Mouse (Mus musculus) ES-E14 (cell line): ENCODE results near the gene Gen1. TPM values are rescaled to one million over a fixed set of nuclear protein-coding genes. Genes with fewer than 3 reads are reported as not detected.

Experiments
- DNase-seq: peaks from one replicate; pipeline ENCODE4 v3.0.0-alpha.2; 2013; ENCODE audit warnings: low read depth, low spot score
- H3K27ac ChIP-seq: 2 replicates; pipeline ENCODE4 v1.5.1; 2012; ENCODE audit warnings: low read depth, mild to moderate bottlenecking, low read length, moderate library complexity, mixed read lengths; ENCODE audit not compliant: poor library complexity, insufficient read depth, severe bottlenecking
- H3K36me3 ChIP-seq: 2 replicates; pipeline ENCODE4 v1.6.1; 2012; ENCODE audit warnings: mild to moderate bottlenecking, low read length, moderate library complexity, mixed read lengths; ENCODE audit not compliant: control insufficient read depth, poor library complexity, insufficient read depth, severe bottlenecking
- H3K4me1 ChIP-seq, 2 experiments: fragments of 150-350 bp in 1 of 2; sonication (generic) in 1 of 2; 2 replicates each; pipeline ENCODE4 v1.6.1; 2012; ENCODE audit warnings: low read length in 2 of 2, mild to moderate bottlenecking in 1 of 2, mixed read lengths in 1 of 2; ENCODE audit not compliant: control insufficient read depth in 2 of 2, insufficient read depth in 2 of 2, poor library complexity in 1 of 2
- H3K4me3 ChIP-seq, 2 experiments: fragments of 150-350 bp in 1 of 2; sonication (generic) in 1 of 2; 2 replicates each; pipeline ENCODE4 v1.5.1; 2012; ENCODE audit warnings: low read length in 2 of 2, low read depth in 1 of 2, mild to moderate bottlenecking in 1 of 2, mixed read lengths in 1 of 2; ENCODE audit not compliant: insufficient read depth in 1 of 2, poor library complexity in 1 of 2, severe bottlenecking in 1 of 2
- H3K9ac ChIP-seq: 2 replicates; pipeline ENCODE4 v1.6.1; 2012; ENCODE audit warnings: low read depth, mild to moderate bottlenecking, low read length, mixed read lengths; ENCODE audit not compliant: poor library complexity, insufficient read depth, severe bottlenecking
- H3K9me3 ChIP-seq: fragments of 150-350 bp; sonication (generic); 2 replicates; pipeline ENCODE4 v1.6.1; 2012; ENCODE audit warnings: low read depth, mild to moderate bottlenecking, low read length; ENCODE audit not compliant: control insufficient read depth, insufficient read depth
- CHD2 ChIP-seq: IDR thresholded peaks from 2 replicates; pipeline ENCODE4 v1.6.1; 2014; ENCODE audit warnings: mild to moderate bottlenecking, low read depth, low read length, inconsistent platforms
- HCFC1 ChIP-seq: IDR thresholded peaks from 2 replicates; pipeline ENCODE4 v1.6.1; 2012; ENCODE audit warnings: low read length, inconsistent platforms, borderline replicate concordance; ENCODE audit not compliant: insufficient read depth
- MAFK ChIP-seq: IDR thresholded peaks from 2 replicates; pipeline ENCODE4 v1.6.1; 2014; ENCODE audit warnings: mild to moderate bottlenecking, low read depth, low read length, inconsistent platforms; ENCODE audit not compliant: insufficient read depth
- ZC3H11A ChIP-seq: IDR thresholded peaks from 2 replicates; pipeline ENCODE4 v1.6.1; 2012; ENCODE audit warnings: low read depth, mild to moderate bottlenecking, inconsistent platforms, low read length, borderline replicate concordance
- ZNF384 ChIP-seq: IDR thresholded peaks from 2 replicates; pipeline ENCODE4 v1.6.1; 2012; ENCODE audit warnings: low read depth, low read length, inconsistent platforms
- in situ Hi-C, 2 experiments: fragments of 600-800 bp; cut with MboI; formaldehyde crosslinking; loops; one replicate each; pipeline ENCODE4 v1.15.1; 2025; ENCODE audit warnings: low sequenced_read_pairs in 2 of 2, inconsistent platforms in 1 of 2; ENCODE audit not compliant: unreplicated experiment in 2 of 2
- total RNA-seq: library from RNA; depleted of rRNA; stranded (reverse); fragments of 300-350 nt; gene quantifications from 2 replicates; pipeline ENCODE4 v1.2.3, GENCODE M21; 2012

Gen1 gene
- total RNA-seq, 1 experiment = 23.4 TPM

- no peaks in the 10 kb centered on the region for H3K9me3 ChIP-seq
- no peak for DNase-seq
- H3K4me3 ChIP-seq = no peak overlapping the region
- in situ Hi-C loops = loop anchor here in 1 of 2 experiments (25.0 kb wide), 1 partner anchor 1960 kb away; the partner anchor contains the start of gene Ddx1
- no peak overlapping the region for H3K27ac ChIP-seq
- no peak overlapping the region for H3K9ac ChIP-seq
- TF ChIP-seq ZC3H11A (no peak), CHD2 (no peak), HCFC1 (no peak), ZNF384 (no peak), MAFK (no peak)
- H3K4me1 ChIP-seq = no peaks in the 10 kb centered on the region
- H3K36me3 ChIP-seq = peaks cover 2% of the 10 kb centered on the region
Measured at GRCm38 (mm10) chr12:11277207-11277606, 11.6 kb upstream of the Gen1 start.

- in situ Hi-C loops = loop anchor here in 1 of 2 experiments (25.0 kb wide), 1 partner anchor 1961 kb away; the partner anchor contains the start of gene Ddx1
- DNase-seq = no peak
- H3K27ac ChIP-seq = no peak overlapping the region
- no peak overlapping the region for H3K4me3 ChIP-seq
- no peaks in the 10 kb centered on the region for H3K9me3 ChIP-seq
- H3K36me3 ChIP-seq = peaks cover 2% of the 10 kb centered on the region
- TF ChIP-seq MAFK (no peak), ZC3H11A (no peak), CHD2 (no peak), ZNF384 (no peak), HCFC1 (no peak)
- H3K4me1 ChIP-seq = no peaks in the 10 kb centered on the region
- H3K9ac ChIP-seq = no peak overlapping the region
Measured at GRCm38 (mm10) chr12:11276632-11277031, 11.0 kb upstream of the Gen1 start.

- no peak overlapping the region for H3K27ac ChIP-seq
- TF ChIP-seq CHD2 = no peak
- TF ChIP-seq MAFK = no peak
- in situ Hi-C loops = no loop called here
- no peak overlapping the region for H3K9ac ChIP-seq
- H3K4me1 ChIP-seq = no peaks in the 10 kb centered on the region
- no peaks in the 10 kb centered on the region for H3K9me3 ChIP-seq
- no peak for DNase-seq
- H3K4me3 ChIP-seq = no peak overlapping the region
- no peaks in the 10 kb centered on the region; the same call in 1 of the 2 replicates for H3K36me3 ChIP-seq
Measured at GRCm38 (mm10) chr12:11273185-11273584, 7.6 kb upstream of the Gen1 start.

GRCm38 (mm10) chr12:11272568-11272967 lies 7.0 kb upstream of the Gen1 start:
- no peak for DNase-seq
- peaks cover 0 to 1% of the 10 kb centered on the region in 2 experiments; a peak in 1 of 4 replicates for H3K4me1 ChIP-seq
- H3K27ac ChIP-seq = no peak overlapping the region
- no peaks in the 10 kb centered on the region; the same call in 1 of the 2 replicates for H3K36me3 ChIP-seq
- no peaks in the 10 kb centered on the region for H3K9me3 ChIP-seq
- no peak for TF ChIP-seq HCFC1
- no peak for TF ChIP-seq ZC3H11A
- TF ChIP-seq MAFK = no peak
- TF ChIP-seq ZNF384 = no peak
- no peak for TF ChIP-seq CHD2
- no peak overlapping the region for H3K9ac ChIP-seq
- in situ Hi-C loops = no loop called here
- H3K4me3 ChIP-seq = no peak overlapping the region

GRCm38 (mm10) chr12:11267030-11267429 lies 1.4 kb upstream of the Gen1 start:
- Histone ChIP-seq H3K27ac (no peak overlapping the region), H3K36me3 (no peaks in the 10 kb centered on the region), H3K9ac (peak overlapping the region; percentile 98), H3K9me3 (no peaks in the 10 kb centered on the region), H3K4me1 (peaks cover 1 to 2% of the 10 kb centered on the region in 2 experiments; a peak in 2 of 4 replicates), H3K4me3 (peak overlapping the region; percentile 96 to 98)
- DNase-seq = no peak
- TF ChIP-seq CHD2 (no peak), MAFK (no peak), ZC3H11A (no peak), HCFC1 (no peak), ZNF384 (no peak)
- in situ Hi-C loops = no loop called here
